ENCODE assay signal across 11 mouse cellular contexts in genomic region chr17:12739516-12739915, GRCm38 (mm10). TPM values are rescaled to one million over a fixed set of nuclear protein-coding genes. Genes with fewer than 3 reads are reported as not detected.
DNase-seq lines count a peak whose midpoint lies in the region; ATAC-seq and TF ChIP-seq lines count a peak whose summit lies in the region.
"Had no signal": no experiment of that assay in that cellular context is flagged by ENCODE, and none has a peak within 500 bp of the region (broad histone marks: within the 10 kb centered on the region; RNA-seq: fewer than 3 reads in every experiment).

No protein-coding gene starts in this region.

- H3K4me1 ChIP-seq in embryonic facial prominence, embryonic 11.5 days (ENCODE audit: control insufficient read depth, insufficient read depth, low read length): no peaks in the 10 kb centered on the region; the same call in 1 of the 2 replicates
- peaks cover 68% of the 10 kb centered on the region for H3K4me1 ChIP-seq in heart, embryonic 12.5 days (replicated peaks)
- H3K4me1 ChIP-seq in limb, embryonic 12.5 days (replicated peaks): peaks cover 61% of the 10 kb centered on the region
- H3K4me1 ChIP-seq in forebrain, embryonic 12.5 days: no peaks in the 10 kb centered on the region

- H3K4me2 ChIP-seq in embryonic facial prominence, embryonic 11.5 days (ENCODE audit: low read depth, low read length): no peak overlapping the region
- peak overlapping the region; percentile 54 for H3K4me2 ChIP-seq in heart, embryonic 12.5 days
- no peak overlapping the region for H3K4me2 ChIP-seq in limb, embryonic 12.5 days
- H3K4me2 ChIP-seq in forebrain, embryonic 12.5 days: no peak overlapping the region
- H3K4me2 ChIP-seq: forebrain, embryonic 13.5 days; hindbrain, embryonic 14.5 days; midbrain, embryonic 11.5 days had no signal

- no peaks in the 10 kb centered on the region for H3K27me3 ChIP-seq in embryonic facial prominence, embryonic 11.5 days (ENCODE audit: control insufficient read depth, insufficient read depth, low read length)
- H3K27me3 ChIP-seq in heart, embryonic 12.5 days (replicated peaks): no peaks in the 10 kb centered on the region
- H3K27me3 ChIP-seq in limb, embryonic 12.5 days: no peaks in the 10 kb centered on the region
- H3K27me3 ChIP-seq in forebrain, embryonic 12.5 days: no peaks in the 10 kb centered on the region
- H3K27me3 ChIP-seq: forebrain, embryonic 13.5 days had no signal

- no peak overlapping the region for H3K4me3 ChIP-seq in embryonic facial prominence, embryonic 11.5 days (ENCODE audit: low read depth, low read length)
- no peak overlapping the region for H3K4me3 ChIP-seq in heart, embryonic 12.5 days
- no peak overlapping the region for H3K4me3 ChIP-seq in limb, embryonic 12.5 days (replicated peaks)
- H3K4me3 ChIP-seq in layer of hippocampus, adult 2 months: no peak overlapping the region
- H3K4me3 ChIP-seq in forebrain, embryonic 12.5 days (replicated peaks): no peak overlapping the region
- H3K4me3 ChIP-seq: forebrain, embryonic 13.5 days had no signal

- peaks cover 11% of the 10 kb centered on the region; the same call in 1 of the 2 replicates for H3K9me3 ChIP-seq in embryonic facial prominence, embryonic 11.5 days (replicated peaks; ENCODE audit: control insufficient read depth, low read length)
- peaks cover 24% of the 10 kb centered on the region for H3K9me3 ChIP-seq in heart, embryonic 12.5 days (replicated peaks)
- H3K9me3 ChIP-seq in limb, embryonic 12.5 days: peaks cover 37% of the 10 kb centered on the region
- peaks cover 22% of the 10 kb centered on the region for H3K9me3 ChIP-seq in forebrain, embryonic 12.5 days

- WGBS in embryonic facial prominence, embryonic 11.5 days: 56% methylated on average over 4 of the region's 4 CpGs
- 32% methylated on average over 4 of the region's 4 CpGs for WGBS in heart, embryonic 12.5 days
- 42% methylated on average over 4 of the region's 4 CpGs for WGBS in limb, embryonic 12.5 days
- WGBS in forebrain, embryonic 12.5 days: 88% methylated on average over 4 of the region's 4 CpGs

- ATAC-seq in embryonic facial prominence, embryonic 11.5 days (replicated peaks; ENCODE audit: insufficient number of reproducible peaks, low FRiP score, low TSS enrichment, low read depth): no peak
- ATAC-seq in heart, embryonic 12.5 days (ENCODE audit: insufficient number of reproducible peaks, low FRiP score): no peak
- ATAC-seq in limb, embryonic 12.5 days (ENCODE audit: insufficient number of reproducible peaks, insufficient read depth, low FRiP score, low TSS enrichment, low read depth): no peak
- no peak for ATAC-seq in forebrain, embryonic 12.5 days (ENCODE audit: low FRiP score)
- ATAC-seq: forebrain, embryonic 13.5 days had no signal

- H3K27ac ChIP-seq in embryonic facial prominence, embryonic 11.5 days (replicated peaks; ENCODE audit: low read depth, low read length): no peak overlapping the region
- H3K27ac ChIP-seq in heart, embryonic 12.5 days (ENCODE audit: poor library complexity, severe bottlenecking): peak overlapping the region; percentile 98
- H3K27ac ChIP-seq in limb, embryonic 12.5 days: peak overlapping the region; percentile 91
- no peak overlapping the region for H3K27ac ChIP-seq in layer of hippocampus, adult 2 months
- no peak overlapping the region for H3K27ac ChIP-seq in forebrain, embryonic 12.5 days
- H3K27ac ChIP-seq: forebrain, embryonic 13.5 days; hindbrain, embryonic 14.5 days had no signal

- no peak for TF ChIP-seq CTCF in layer of hippocampus, adult 2 months (conservative IDR thresholded peaks at IDR 0.05)

- H3K9ac ChIP-seq in embryonic facial prominence, embryonic 11.5 days (replicated peaks; ENCODE audit: low read length): no peak overlapping the region
- H3K9ac ChIP-seq in heart, embryonic 12.5 days: peak overlapping the region; percentile 59; the same call in 1 of the 2 replicates
- no peak overlapping the region for H3K9ac ChIP-seq in limb, embryonic 12.5 days (replicated peaks)
- H3K9ac ChIP-seq in forebrain, embryonic 12.5 days: no peak overlapping the region
- H3K9ac ChIP-seq: forebrain, embryonic 13.5 days; hindbrain, embryonic 14.5 days had no signal

- DNase-seq in adipocyte (ENCODE audit: low spot score): peak; percentile 43
- DNase-seq in embryonic facial prominence, embryonic 11.5 days (ENCODE audit: low spot score): peak; percentile 19
- no peak for DNase-seq in layer of hippocampus, adult 2 months (ENCODE audit: low spot score in 2 of 2)
- no peak for DNase-seq in urinary bladder, postnatal 14 days (ENCODE audit: low spot score)
- DNase-seq: cerebellum, adult 11 months had no signal

- peaks cover 12% of the 10 kb centered on the region for H3K36me3 ChIP-seq in embryonic facial prominence, embryonic 11.5 days (replicated peaks; ENCODE audit: control insufficient read depth, insufficient read depth, low read depth, low read length)
- H3K36me3 ChIP-seq in heart, embryonic 12.5 days: peaks cover 88% of the 10 kb centered on the region
- peaks cover 86% of the 10 kb centered on the region for H3K36me3 ChIP-seq in limb, embryonic 12.5 days
- H3K36me3 ChIP-seq in forebrain, embryonic 12.5 days (replicated peaks): peaks cover 72% of the 10 kb centered on the region

RNA-seq across cellular contexts. Expression of gene Igf2r, which starts 29.9 kb away (rescaled TPM):
- polyA plus RNA-seq in embryonic facial prominence, embryonic 11.5 days (2014; fragmentation: Nextera tagmentation; extraction: Ambion mirVana): 19.4 and 19.6 TPM in 2 replicates
- 293 and 312 TPM in 2 replicates for polyA plus RNA-seq in heart, embryonic 12.5 days (2016; fragmentation: Nextera tagmentation; extraction: Ambion mirVana)
- polyA plus RNA-seq in limb, embryonic 12.5 days (2016; fragmentation: Nextera tagmentation; extraction: Ambion mirVana): 43.1 and 48.1 TPM in 2 replicates
- total RNA-seq in layer of hippocampus, adult 2 months (2021): 10 to 100 TPM; 27.9 to 30.3 TPM
- polyA plus RNA-seq in forebrain, embryonic 12.5 days (2016; fragmentation: Nextera tagmentation; extraction: Ambion mirVana): 22.7 TPM in 2 replicates

Comparison
In these comparisons a context has a peak if more than half of its experiments do, and no peak if none do; other contexts are left out.
1. DNase-seq: peak in adipocyte (single experiment) and embryonic facial prominence, embryonic 11.5 days (single experiment); none in layer of hippocampus, adult 2 months (0 of 2) and urinary bladder, postnatal 14 days (single experiment).
2. H3K27ac ChIP-seq: peak in heart, embryonic 12.5 days (single experiment) and limb, embryonic 12.5 days (single experiment); none in embryonic facial prominence, embryonic 11.5 days (single experiment), layer of hippocampus, adult 2 months (single experiment) and forebrain, embryonic 12.5 days (single experiment).